Mouse (Mus musculus) MN1 (cell line): Measurements from ENCODE around the gene Scyl2.
"Not testable (repeated sequence)": the region's sequence is repeated elsewhere in the genome, so short reads cannot be mapped to it uniquely, and the experiment has no call there.

Experiments
- DNase-seq: peaks from one replicate; pipeline ENCODE4 v3.0.0-alpha.2; 2016; ENCODE audit warnings: low spot score

Gene Scyl2

GRCm38 (mm10) chr10:89679448-89679847 lies 6.6 kb downstream of the Scyl2 start:
- DNase-seq, result peak; percentile 43

- DNase-seq, result no peak
Observed at GRCm38 (mm10) chr10:89678054-89678453, 8.0 kb downstream of the Scyl2 start.

DNA sequence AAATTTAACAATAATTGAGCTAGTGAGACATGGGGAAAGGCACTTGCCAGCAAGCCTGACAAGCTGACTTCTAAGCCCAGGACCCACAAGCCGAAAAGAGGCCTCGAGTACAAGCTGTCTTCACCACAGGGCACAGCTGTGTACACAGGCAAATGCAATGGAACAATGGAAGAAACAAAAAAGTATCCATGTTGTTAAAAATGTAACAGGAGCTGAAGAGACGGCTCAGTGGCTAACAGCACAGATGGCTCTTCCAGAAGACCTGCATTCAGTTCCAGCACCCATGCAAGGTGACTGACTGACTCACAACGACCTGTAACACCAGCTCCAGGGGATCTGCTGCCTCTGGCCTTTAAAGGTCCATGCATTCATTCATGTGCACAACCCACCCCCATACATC lies 9.5 kb downstream of the Scyl2 start:
- DNase-seq, result no peak

DNA sequence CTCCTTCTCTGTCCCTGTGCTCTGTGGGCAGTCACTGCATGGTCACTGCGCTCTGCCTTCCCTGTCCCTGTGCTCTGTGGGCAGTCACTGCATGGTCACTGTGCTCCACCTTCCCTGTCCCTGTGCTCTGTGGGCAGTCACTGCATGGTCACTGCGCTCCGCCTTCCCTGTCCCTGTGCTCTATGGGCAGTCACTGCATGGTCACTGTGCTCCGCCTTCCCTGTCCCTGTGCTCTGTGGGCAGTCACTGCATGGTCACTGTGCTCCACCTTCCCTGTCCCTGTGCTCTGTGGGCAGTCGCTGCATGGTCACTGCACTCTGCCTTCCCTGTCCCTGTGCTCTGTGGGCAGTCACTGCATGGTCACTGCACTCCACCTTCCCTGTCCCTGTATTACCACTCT lies 15.7 kb downstream of the Scyl2 start:
- DNase-seq, result not testable (repeated sequence)

DNA sequence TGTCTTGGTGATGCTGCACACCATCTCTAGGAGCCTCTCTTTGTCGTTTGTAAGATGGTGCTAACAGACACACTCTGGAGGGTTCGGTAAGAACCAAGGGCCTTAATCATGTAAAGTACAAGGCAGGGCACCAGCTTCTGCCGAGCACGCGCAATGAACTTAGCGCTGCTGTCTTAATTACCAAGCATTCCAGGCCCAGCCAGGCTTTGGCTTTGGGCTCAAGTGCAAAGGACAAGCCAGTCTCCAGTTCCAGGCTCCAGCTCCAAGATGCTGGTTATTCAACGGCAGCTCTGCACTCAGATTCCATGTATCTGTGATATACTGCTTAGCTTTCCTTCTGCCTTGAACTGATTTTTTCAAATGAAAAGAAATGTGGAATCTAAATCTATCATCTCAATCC lies 18.5 kb downstream of the Scyl2 start:
- no peak for DNase-seq

GRCm38 (mm10) chr10:89665679-89666078 lies 20.4 kb downstream of the Scyl2 start:
- DNase-seq, result no peak

GRCm38 (mm10) chr10:89664977-89665645 lies 21.0 kb downstream of the Scyl2 start:
- no peak for DNase-seq

- DNase-seq, result no peak
Observed at GRCm38 (mm10) chr10:89656366-89656765, 29.7 kb downstream of the Scyl2 start.

- no peak for DNase-seq
Observed at GRCm38 (mm10) chr10:89652912-89653311, 33.2 kb downstream of the Scyl2 start.

DNA sequence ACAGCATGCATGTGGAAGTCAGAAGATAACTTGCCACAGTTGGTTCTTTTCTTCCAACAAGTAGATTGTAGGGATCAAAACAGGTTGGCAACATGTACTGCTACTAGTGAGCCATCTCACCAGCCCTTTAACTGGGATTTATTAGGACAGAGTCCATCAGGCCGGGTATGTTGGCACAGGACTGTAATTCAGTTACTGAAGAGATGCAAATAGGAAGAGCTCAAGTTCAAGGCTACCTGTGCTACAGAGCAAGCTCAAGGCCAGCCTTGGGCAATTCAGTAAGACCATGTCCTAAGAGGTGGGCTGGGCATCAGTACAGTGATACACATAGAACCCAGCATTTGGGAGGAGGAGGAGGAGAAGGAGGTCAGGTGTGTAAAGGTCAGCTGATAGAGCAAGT lies 34.4 kb downstream of the Scyl2 start:
- DNase-seq, result no peak

GRCm38 (mm10) chr10:89646918-89647317 lies 39.2 kb downstream of the Scyl2 start:
- no peak for DNase-seq

DNA sequence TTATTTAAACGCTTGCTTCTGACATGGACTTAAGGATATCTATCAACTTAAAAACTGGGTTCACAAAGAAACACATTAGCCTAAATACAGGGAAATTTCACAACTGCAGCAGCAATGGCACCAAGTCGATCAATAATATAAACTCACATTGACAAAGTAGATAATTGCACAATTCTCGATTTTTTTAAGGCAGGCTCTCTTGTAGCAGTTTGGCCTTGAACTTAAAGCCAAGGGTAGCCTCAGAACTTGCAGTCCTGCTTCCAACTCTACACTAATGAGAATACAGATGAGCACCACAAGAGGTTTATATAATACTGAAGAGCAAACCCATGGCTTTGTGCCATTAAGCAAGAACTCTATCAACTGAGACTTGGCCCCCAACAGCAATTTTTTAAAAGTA lies 49.1 kb downstream of the Scyl2 start:
- DNase-seq, result no peak

DNA sequence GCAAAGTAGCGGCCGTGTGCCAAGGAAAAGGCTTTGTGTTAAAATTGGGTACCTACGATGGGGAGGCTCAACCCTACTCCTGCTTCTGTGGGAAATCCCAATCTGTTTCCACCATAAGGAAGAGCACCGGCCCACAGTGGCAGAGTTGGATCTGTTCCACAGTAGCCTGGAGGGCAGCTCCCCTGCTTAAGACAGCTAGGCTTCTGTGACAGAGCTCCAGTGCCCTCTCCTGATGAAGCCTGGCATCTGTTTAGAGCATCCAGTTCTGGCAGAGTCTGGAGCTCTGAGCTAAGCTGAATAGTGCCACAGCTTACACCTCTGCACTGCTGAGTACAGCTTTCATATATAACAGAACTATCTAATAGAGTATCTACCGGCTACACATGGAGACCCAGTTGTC lies 51.1 kb downstream of the Scyl2 start:
- DNase-seq, result peak; percentile 34

- no peak for DNase-seq
Observed at GRCm38 (mm10) chr10:89633736-89634426, 52.2 kb downstream of the Scyl2 start.

DNA sequence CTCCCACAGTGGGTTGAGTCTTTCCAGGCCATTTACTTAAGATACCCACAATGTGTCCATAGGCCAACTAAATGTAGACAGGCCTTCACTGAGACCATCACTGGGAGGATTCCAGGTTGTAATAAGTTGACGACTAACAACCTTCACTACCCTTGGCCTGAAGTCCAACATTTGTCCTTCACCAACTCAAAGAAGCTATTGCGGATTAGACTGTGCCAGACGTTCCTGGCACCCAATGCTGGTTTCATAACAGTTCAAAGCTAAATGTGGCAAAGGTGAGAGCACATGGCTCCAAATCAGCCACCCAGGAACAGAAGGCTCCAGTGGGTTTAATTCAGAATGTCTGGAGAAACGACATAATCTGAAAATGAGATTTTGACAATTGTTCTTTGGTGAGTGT lies 53.0 kb downstream of the Scyl2 start:
- no peak for DNase-seq

- no peak for DNase-seq
Observed at GRCm38 (mm10) chr10:89631831-89632230, 54.3 kb downstream of the Scyl2 start.

DNA sequence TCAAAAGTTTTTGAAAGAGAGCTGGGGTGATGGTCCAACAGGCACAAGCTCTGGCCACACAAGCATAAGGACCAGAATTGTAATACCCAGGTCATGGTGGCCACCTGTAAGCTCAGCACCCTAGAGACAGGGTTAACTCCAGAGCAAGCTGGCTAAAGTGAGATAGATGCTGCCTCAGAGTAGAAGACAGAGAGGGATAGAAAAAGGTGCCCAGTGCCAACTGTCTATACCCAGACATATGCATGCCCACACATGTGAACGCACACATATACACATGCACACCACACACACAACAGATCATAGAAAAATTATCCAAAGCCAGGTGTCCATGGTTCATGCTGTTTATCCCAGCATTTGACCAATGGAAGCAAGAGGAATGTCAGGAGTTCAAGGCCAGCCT lies 55.5 kb downstream of the Scyl2 start:
- no peak for DNase-seq

- DNase-seq, result peak; percentile 76
Observed at GRCm38 (mm10) chr10:89630052-89630451, 56.0 kb downstream of the Scyl2 start.

DNA sequence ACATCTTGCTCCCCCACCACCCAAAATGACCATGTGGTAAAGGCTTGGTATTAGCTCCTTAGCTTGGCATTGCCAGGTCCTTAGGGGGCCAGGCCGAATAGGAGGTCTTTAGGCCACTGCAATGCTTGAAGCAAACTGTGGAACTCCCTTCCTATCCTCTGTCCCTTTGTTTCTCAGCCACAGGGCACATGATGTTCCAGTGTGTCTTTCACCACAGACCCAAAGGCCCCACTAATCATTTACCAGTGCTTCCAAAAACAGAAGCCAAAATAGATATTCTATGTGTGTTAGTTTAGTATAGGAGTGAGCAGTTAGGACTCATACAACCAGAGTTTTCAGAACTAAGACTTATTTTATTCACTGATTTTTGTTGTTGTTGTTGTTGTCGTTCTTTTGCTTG lies 59.4 kb downstream of the Scyl2 start:
- no peak for DNase-seq

DNA sequence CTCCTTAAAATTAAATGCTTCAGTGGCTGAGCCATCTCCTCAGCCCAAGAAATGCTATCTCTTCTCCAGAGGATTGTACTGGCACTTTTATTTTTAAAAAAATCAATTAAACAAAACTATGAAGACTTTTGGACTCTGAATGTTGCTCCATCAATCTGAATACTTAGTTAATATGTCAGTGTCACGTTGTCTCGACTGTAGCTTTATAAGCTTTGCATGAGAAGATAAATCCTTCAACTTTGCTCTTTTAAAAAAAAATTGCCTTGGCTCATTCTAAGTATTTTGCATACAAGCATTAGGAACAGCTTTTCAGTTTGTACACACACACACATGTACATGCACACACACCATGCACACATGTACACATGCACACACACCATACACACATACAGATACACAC lies 61.9 kb downstream of the Scyl2 start:
- no peak for DNase-seq

DNA sequence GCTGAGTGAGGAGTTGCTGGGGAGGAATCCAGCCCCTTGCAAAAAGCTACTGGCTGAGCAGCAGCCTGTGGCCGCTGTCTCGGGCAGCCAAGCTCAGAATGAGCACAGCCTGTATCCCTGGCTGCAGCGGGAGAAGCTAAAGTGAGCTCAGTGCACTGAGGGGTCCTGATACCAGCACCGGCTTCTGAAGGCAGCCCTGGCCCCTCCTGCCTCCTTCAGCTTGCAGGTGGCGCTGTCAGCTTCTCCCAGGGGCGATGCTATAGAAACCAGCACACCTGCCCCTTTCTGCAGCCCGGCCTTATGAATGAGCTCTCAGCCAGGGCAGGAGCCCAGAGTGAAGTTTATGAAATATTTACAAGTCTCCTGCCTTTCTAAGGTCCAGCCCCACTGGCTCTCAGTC lies 65.0 kb downstream of the Scyl2 start, which contains the start of gene Slc17a8:
Slc17a8 (minus strand) TSS at position 125 of the 400 bp plus-strand sequence.
- no peak for DNase-seq

DNA sequence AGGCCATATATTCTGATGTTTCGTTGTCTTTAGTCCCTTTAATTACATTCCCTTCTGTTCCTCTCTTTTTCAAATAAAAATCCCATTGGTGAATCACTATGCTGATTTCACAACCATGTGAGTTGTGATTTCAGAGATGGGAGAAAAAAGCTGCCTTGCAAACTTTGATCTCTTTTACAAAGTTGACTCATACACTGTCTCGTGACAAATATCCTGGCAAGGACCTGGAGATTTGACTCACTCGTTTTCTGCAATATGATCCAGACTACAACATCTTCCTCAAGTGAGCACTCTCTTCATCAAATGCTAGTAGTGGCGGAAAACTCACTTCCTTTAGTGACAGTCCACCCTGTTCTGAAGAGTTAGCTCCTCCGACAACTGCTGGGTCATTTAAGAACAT lies 86.8 kb downstream of the Scyl2 start:
- no peak for DNase-seq

- no peak for DNase-seq
Observed at GRCm38 (mm10) chr10:89597275-89597674, 88.8 kb downstream of the Scyl2 start.

- no peak for DNase-seq
Observed at GRCm38 (mm10) chr10:89595935-89596334, 90.2 kb downstream of the Scyl2 start.
